Mouse (Mus musculus): Measurements from ENCODE around the gene Trim2. TPM values are rescaled to one million over a fixed set of nuclear protein-coding genes. Genes with fewer than 3 reads are reported as not detected.

The Trim2 gene
- total RNA-seq, 1 experiment from 2014 or later: not detected

DNA sequence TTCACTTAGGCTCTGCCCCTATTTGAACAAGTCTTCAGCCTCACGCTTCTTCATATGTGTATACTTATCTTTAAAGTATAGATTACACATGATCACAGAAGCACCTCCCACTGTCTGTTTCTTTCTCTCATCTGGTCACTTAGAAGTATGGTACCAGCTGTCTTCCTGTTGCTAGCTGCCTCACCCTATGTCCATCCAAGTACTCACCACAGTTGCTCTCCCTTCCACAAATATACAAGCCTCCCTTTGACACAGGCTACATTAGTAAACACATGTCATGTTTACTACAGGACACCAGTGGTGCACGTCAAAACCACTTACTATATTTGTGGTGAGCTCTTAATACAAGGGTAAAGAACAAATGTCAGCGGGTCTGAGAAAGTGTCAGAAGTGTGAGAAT, 175.3 kb downstream of the Trim2 start:
- no peak for ATAC-seq (replicated peaks; ENCODE audit: insufficient number of reproducible peaks, low FRiP score, low TSS enrichment, poor library complexity, severe bottlenecking)

DNA sequence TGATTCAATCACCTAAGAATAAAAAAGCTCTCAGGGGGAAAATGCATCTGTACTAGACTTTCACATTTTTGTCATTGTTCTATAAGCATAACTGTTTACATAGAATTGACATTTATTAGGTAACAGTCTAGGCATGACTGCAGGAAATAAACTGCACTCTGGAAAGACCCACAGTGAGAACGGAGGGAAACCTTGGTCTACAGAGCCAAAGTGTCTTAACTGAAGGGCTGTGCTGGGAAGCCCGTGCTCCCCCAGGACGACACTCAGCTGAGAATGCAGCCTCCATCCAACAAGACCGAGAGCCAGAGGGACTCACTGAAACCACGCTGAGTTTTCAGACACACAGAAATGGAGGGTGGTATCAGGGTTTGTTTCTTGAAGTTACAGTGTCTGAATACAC, 175.9 kb downstream of the Trim2 start:
- no peak for ATAC-seq (replicated peaks; ENCODE audit: insufficient number of reproducible peaks, low FRiP score, low TSS enrichment, poor library complexity, severe bottlenecking)

DNA sequence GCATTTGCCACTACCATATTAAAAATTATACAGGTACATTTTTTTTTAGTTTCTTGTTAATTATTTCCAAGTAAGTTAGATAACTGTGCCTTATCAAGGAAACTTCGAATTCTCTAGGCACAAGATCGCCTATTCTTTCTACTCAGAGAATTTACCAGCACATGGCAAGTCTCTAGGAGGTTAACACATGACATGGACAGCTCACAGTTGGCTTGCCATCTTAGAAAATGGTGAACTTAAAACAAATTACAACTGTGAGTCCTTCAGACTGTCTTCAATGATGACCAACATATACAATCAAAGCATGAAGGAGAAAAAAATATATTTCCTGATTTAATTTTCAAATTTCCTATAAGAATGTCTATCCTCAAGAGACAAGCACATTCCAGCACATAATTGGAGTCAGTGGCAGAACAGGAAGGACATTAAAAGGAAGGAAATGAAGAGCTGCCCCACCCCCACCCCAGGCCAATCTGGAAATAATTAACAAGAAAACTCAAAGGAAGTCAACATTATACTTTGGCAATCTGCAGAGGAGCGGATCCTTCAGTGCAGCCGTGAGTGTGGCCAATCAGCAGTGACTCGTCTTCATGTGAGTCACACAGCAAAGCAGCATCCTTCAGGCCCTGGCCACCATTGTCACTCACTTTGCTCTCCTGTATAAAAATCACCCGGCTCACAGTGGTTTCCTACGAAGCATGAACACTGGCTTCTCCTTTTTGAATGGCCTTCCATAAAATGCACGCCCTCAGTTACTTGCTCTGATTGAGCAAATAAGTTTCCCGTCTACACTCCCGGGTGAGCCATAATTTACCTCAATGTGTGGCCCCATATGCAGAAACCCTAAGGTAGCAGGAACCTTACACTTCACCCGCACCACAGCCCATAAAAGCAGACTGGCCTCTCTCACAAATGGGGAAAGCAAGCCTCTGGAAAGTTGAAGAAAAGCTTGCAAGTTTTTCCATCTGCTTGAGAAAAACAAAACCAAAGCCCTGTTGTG, 177.5 kb downstream of the Trim2 start:
- peak; percentile 36; the same call in 1 of the 2 replicates for ATAC-seq (replicated peaks; ENCODE audit: insufficient number of reproducible peaks, low FRiP score, low TSS enrichment, poor library complexity, severe bottlenecking)

DNA sequence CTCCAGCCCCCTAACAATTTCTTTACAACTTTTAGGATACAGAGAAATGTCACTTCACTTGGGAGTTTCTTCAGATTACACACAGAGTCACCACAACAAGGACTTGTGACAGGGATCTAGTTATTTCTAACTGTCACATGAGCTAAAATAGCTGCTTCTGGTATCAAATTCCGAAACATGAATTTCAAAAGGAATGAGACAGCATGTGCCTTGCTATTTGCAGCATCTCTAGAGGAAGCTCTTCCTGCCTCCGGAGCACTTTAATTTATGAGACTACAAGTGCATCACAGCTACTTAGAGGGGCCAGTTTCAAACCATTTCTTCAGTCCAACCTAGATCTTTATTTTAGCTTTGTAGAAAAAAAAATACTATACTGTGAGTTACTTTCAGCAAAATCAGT, 179.2 kb downstream of the Trim2 start:
- no peak for ATAC-seq (replicated peaks; ENCODE audit: insufficient number of reproducible peaks, low FRiP score, low TSS enrichment, poor library complexity, severe bottlenecking)

DNA sequence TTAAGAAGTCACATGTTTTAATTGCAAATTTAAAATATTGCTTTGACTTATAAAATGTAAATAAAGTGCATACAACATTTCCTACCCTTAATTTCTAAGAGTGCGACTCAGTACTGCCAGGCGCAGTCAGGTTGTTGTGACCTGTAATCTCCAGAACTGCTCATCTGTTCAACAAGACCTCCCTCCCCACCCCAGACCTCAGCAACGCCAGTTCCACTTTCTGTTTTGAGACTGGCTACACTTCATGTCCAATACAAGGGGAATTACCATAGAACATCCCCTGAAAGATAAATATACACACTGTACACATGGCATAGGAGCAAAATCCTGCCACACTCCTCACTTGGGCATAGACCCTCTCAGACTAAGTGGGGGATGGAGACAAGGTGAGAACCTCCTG, 180.0 kb downstream of the Trim2 start:
- no peak for ATAC-seq (replicated peaks; ENCODE audit: insufficient number of reproducible peaks, low FRiP score, low TSS enrichment, poor library complexity, severe bottlenecking)

DNA sequence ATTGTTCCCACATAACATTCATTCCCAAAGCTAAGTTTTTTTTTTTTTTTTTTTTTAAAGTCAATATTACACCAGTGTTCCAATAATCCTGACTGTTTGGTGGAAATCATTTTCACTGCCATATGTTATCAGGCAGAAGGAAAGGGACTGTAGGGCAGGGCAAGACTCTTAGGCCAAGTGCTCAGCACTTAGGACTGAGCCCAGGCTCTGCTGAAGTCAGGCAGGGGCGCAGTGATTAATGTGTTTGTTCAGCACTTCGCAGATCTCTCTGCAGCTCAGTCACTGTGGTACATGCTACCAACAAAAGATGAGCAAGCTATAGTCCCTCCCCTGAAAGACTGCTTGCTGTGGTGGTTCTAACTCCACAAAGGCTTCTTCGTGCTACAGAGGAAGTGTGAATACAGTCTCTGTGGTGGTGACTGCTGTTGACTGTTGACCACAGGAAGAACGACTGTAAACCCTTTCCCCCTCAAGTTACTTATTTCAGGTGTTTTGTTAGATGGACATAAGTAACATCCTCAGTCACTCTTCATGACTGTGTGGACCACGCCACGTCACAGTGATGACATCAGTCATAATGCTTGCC, 180.9 kb downstream of the Trim2 start:
- peak; percentile 77 for ATAC-seq (replicated peaks; ENCODE audit: insufficient number of reproducible peaks, low FRiP score, low TSS enrichment, poor library complexity, severe bottlenecking)

DNA sequence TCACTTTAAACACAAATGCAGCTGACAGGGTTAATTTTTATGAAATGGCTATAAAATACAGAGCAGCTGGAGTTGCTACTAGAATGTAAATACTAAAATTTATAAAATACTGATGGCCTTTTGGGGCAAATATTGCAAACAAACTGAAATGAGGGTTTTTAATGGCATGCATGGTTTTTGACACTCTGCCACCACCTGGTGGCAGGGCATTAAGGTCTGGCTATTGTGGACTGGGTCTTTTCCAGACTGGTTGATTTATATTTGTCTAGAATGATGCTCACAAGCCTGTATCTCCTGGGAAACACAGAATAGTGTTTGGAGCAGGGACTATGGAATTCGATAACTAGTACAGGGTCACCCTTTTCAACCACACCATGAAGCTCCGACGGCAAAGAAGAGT, 183.2 kb downstream of the Trim2 start:
- no peak for ATAC-seq (replicated peaks; ENCODE audit: insufficient number of reproducible peaks, low FRiP score, low TSS enrichment, poor library complexity, severe bottlenecking)

DNA sequence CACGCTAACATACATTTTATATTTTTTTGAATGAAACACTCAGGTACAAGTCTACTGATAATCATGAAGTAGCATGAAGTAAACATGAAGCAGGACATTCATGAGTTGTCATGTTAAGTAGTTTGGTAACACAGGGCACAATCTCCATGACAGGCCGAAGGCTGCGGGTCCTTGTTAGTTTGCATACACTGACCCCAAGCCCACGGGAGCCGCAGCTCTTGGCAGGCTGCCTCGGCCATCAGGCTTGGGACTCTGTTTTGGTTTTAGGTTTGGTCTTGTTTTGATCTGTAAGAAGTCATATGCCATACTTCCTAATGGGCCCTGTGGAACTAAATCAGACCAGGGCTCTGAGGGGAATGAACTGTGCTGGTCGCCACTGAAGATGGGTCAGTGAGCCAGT, 188.0 kb downstream of the Trim2 start:
- ATAC-seq (replicated peaks; ENCODE audit: insufficient number of reproducible peaks, low FRiP score, low TSS enrichment, poor library complexity, severe bottlenecking): no peak

DNA sequence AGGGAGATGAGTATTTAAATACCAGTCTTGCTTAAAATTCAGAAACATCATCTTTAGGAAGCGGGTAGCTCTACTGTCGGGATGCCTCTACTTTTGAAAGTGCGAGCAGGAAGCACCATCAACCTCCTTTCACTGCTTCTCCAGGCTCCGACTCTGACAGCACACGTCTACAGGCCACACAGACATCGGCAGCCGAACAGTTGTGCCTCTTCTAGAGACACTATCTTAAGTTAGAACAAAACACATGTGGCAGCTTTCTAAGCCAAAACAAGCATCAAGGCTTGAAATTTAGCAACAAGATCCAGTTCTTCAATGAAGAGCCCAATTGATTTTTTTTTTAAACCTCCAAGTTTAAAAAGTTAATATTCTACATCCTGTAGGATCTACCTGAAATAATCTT, 188.5 kb downstream of the Trim2 start:
- no peak for ATAC-seq (replicated peaks; ENCODE audit: insufficient number of reproducible peaks, low FRiP score, low TSS enrichment, poor library complexity, severe bottlenecking)

Other genes starting within 250 kb of the Trim2 start
- 5.8 TPM in 1 of 3 replicates, not detected in the others for gene Mnd1, start 151.1 kb downstream of the Trim2 start, total RNA-seq (2017)
- gene Gm6525, start 132.8 kb downstream of the Trim2 start, total RNA-seq (2017): not detected in 3 replicates
- gene Fhdc1, start 173.6 kb upstream of the Trim2 start, total RNA-seq (2017): 0.38 to 7.3 TPM (median 0.53 TPM) in 3 replicates